Mouse (Mus musculus) forebrain, postnatal 0 days (tissue): ENCODE measurements at regions not wholly inside any gene's neighbourhood (a gene's known extent, or its start where the extent isn't known, plus 50 kb on each side); places are given as distances from the start of the nearest gene placed in this dataset.

Experiments used
- ATAC-seq: fragments of 200-750 bp; cut with Nextera tagmentation; 2 replicates; pipeline ENCODE4 v1.8.0; 2017; ENCODE audit warnings: mild to moderate bottlenecking, moderate library complexity
- DNase-seq: peaks from one replicate; pipeline ENCODE4 v3.0.0-alpha.2; 2015
- H3K27ac ChIP-seq: fragments of 300-500 bp; sonication (generic); 2 replicates; pipeline ENCODE4 v1.5.1; 2014; ENCODE audit warnings: low read depth, mild to moderate bottlenecking, antibody characterized with exemption, low read length, moderate library complexity, mixed read lengths
- H3K27me3 ChIP-seq: fragments of 300-500 bp; sonication (generic); 2 replicates; pipeline ENCODE4 v1.6.1; 2014; ENCODE audit warnings: mild to moderate bottlenecking, low read length, mixed read lengths; ENCODE audit not compliant: insufficient read depth
- H3K36me3 ChIP-seq: fragments of 300-500 bp; sonication (generic); 2 replicates; pipeline ENCODE4 v1.6.1; 2014; ENCODE audit warnings: mild to moderate bottlenecking, moderate library complexity; ENCODE audit not compliant: insufficient read depth
- H3K4me1 ChIP-seq: fragments of 300-500 bp; sonication (generic); 2 replicates; pipeline ENCODE4 v1.6.1; 2014; ENCODE audit warnings: antibody characterized with exemption; ENCODE audit not compliant: insufficient read depth
- H3K4me2 ChIP-seq: fragments of 300-500 bp; sonication (generic); 2 replicates; pipeline ENCODE4 v1.6.1; 2014; ENCODE audit warnings: low read depth, mild to moderate bottlenecking, moderate library complexity
- H3K4me3 ChIP-seq: fragments of 300-500 bp; sonication (generic); 2 replicates; pipeline ENCODE4 v1.5.1; 2014; ENCODE audit warnings: low read depth, low read length, mixed read lengths
- H3K9ac ChIP-seq: fragments of 300-500 bp; sonication (generic); 2 replicates; pipeline ENCODE4 v1.6.1; 2014; ENCODE audit warnings: mild to moderate bottlenecking
- H3K9me3 ChIP-seq: fragments of 300-500 bp; sonication (generic); 2 replicates; pipeline ENCODE4 v1.6.1; 2016; ENCODE audit warnings: low read length
- CTCF ChIP-seq: sonication (generic); IDR thresholded peaks from 2 replicates; pipeline ENCODE4 v1.5.1; 2016; ENCODE audit warnings: antibody characterized with exemption, control low read depth, low read depth
- WGBS: fragments of 180-500 bp; shearing (Covaris S2); extraction: QIAGEN DNeasy Blood & Tissue Kit; methylation state at CpG from one replicate; pipeline ENCODE4 v1.1.7; 2014; 5-methylcytosine and 5-hydroxymethylcytosine counted together

DNA sequence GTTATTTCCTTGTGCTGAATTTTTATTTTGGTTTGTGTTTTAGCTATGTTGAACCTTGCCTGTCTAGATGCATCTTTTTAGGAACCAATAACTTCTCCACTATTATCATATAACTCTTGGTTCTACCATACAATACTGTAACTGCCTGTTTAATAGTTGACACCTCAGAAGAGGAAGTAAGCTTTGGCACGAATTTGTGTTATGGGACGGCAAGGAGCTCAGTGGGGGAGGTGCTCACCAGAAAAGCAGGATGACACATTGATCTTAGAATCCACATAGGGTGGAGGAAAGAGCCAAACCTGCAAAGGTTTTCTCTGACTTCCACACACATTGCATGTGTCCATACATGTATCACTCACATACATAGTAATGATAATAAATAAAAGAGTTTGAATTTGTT, 498.9 kb downstream of the Plcl1 start:
- Histone ChIP-seq H3K27ac (no peak overlapping the region), H3K4me2 (no peak overlapping the region), H3K4me1 (no peaks in the 10 kb centered on the region), H3K27me3 (no peaks in the 10 kb centered on the region), H3K36me3 (no peaks in the 10 kb centered on the region), H3K9me3 (no peaks in the 10 kb centered on the region), H3K9ac (no peak overlapping the region), H3K4me3 (no peak overlapping the region)
- 84% methylated on average over 2 of the region's 2 CpGs for WGBS
- TF ChIP-seq CTCF: no peak
- DNase-seq (no peak), ATAC-seq (no peak)

DNA sequence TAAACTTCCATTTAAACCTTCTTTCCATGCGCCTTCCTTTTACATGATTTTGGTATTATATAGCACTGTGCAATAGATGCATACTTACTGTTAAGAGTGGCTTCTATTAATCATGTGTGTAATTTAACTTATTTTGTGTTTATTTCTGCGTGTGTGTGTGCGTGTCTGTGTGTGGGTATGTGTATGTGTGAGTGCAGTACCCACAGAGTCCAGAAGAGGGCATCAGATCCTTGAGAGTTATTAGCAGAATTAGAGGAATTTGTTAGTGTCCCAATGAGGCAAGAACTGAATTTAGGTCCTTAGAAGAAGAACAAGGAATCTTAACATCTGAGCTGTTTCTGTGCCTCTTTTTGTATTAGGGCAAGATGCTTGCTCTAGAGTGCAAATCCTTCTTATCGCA, 499.5 kb downstream of the Plcl1 start:
- no peak overlapping the region for H3K4me2 ChIP-seq
- no peak overlapping the region for H3K9ac ChIP-seq
- H3K9me3 ChIP-seq: no peaks in the 10 kb centered on the region
- ATAC-seq (no peak), DNase-seq (no peak)
- 98% methylated on average over 4 of the region's 4 CpGs for WGBS
- no peaks in the 10 kb centered on the region for H3K27me3 ChIP-seq
- H3K36me3 ChIP-seq: no peaks in the 10 kb centered on the region
- no peaks in the 10 kb centered on the region for H3K4me1 ChIP-seq
- H3K4me3 ChIP-seq: no peak overlapping the region
- H3K27ac ChIP-seq: no peak overlapping the region
- peak; percentile 39; the same call in 1 of the 2 replicates for TF ChIP-seq CTCF

DNA sequence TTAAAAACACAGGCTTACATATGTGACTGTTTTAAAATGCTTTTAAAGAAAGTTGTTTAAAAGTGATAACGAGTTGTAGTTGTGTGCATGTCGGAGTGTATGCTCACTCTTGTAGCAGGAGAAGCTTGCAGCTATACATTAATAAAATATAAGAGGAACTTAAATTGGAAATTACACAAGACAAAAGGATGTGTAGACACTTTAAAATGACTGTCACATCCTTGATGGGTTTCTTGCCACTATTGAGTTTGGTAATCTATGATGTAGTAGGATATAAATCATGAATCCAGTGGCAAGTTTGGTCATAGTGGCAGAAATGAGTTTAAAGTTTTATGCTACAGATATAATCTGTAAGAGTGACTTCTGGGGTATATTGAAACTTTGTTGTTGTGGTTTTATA, 504.3 kb downstream of the Plcl1 start:
- no peak for TF ChIP-seq CTCF
- WGBS: 75% methylated on average over 2 of the region's 2 CpGs
- Histone ChIP-seq H3K4me1 (0 out of 2 replicates have a peak, but pooled peaks cover 3% of the 10 kb centered on the region), H3K9me3 (no peaks in the 10 kb centered on the region), H3K36me3 (no peaks in the 10 kb centered on the region), H3K4me3 (no peak overlapping the region), H3K27me3 (no peaks in the 10 kb centered on the region), H3K27ac (no peak overlapping the region), H3K9ac (no peak overlapping the region), H3K4me2 (no peak overlapping the region)
- DNase-seq (no peak), ATAC-seq (no peak)

DNA sequence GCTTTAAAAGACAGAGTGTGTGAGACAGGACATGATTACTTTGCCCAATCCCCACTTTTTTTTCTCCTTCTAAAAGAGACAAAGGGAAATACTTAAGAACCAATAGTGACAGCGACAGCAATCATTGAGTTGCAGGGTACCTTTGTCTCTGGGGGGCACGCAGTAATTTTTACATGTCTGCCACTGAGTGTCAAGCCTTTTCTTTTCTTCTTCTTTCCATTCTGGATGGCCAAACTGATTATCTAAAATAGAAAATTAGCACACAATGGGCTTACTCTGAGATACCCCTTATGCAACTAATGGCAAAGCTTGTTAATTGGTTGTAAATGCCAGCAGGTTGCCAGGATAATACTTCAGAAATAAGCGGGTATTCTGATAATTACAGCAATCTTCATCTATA, 508.6 kb downstream of the Plcl1 start:
- no peaks in the 10 kb centered on the region for H3K27me3 ChIP-seq
- H3K9me3 ChIP-seq: no peaks in the 10 kb centered on the region
- H3K36me3 ChIP-seq: no peaks in the 10 kb centered on the region
- H3K4me1 ChIP-seq: 0 out of 2 replicates have a peak, but pooled peaks cover 3% of the 10 kb centered on the region
- H3K27ac ChIP-seq: no peak overlapping the region
- H3K4me2 ChIP-seq: no peak overlapping the region
- H3K4me3 ChIP-seq: no peak overlapping the region
- ATAC-seq (peak; percentile 34; the same call in 1 of the 2 replicates), DNase-seq (no peak)
- H3K9ac ChIP-seq: no peak overlapping the region
- WGBS: 12% methylated on average over 3 of the region's 3 CpGs
- TF ChIP-seq CTCF: no peak

DNA sequence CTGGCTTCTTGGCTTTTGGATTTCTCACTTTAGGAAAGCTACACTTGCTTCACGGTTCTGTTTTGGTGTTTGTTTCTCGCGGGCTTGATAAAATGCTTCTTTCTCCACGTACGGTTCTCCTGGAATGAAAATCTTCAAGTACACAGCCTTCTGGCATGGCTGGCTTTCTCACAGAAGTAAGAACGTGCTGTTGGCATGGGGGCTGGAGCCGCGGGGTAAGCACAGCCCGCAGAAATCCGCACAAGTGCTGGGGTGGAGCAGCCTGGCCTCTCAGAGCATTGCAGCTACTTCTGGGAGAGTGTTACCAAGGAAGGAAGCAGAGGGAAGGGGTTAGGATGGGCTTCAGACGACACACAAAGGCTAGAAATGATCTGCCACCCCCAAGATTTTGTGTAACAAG, 510.2 kb downstream of the Plcl1 start:
- Histone ChIP-seq H3K9ac (no peak overlapping the region), H3K4me2 (peak overlapping the region; percentile 20; the same call in 1 of the 2 replicates), H3K27ac (peak overlapping the region; percentile 47), H3K9me3 (no peaks in the 10 kb centered on the region), H3K27me3 (no peaks in the 10 kb centered on the region), H3K4me1 (0 out of 2 replicates have a peak, but pooled peaks cover 3% of the 10 kb centered on the region), H3K4me3 (no peak overlapping the region), H3K36me3 (no peaks in the 10 kb centered on the region)
- no peak for TF ChIP-seq CTCF
- peak; percentile 61 for DNase-seq
- ATAC-seq: peak; percentile 84
- 35% methylated on average over 11 of the region's 11 CpGs for WGBS

DNA sequence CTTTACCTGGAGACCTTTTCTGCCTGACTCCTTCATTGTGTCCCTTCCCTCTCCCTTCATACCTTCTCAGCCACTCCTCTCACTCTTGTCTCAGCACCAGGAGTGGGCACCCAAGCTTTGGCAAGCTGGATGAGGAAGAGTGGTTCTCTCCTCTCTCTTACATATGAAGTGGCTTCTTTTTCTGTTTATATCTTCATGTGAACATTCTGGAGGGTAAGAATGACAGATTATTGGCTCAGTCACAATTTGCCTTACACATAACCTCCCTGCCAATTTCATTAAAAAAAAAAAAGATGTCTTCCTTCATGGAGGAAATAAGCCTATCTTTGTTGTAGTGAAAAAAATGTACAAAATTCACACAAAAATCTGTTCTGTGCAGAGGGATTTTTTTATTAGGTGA, 513.8 kb downstream of the Plcl1 start:
- Histone ChIP-seq H3K36me3 (no peaks in the 10 kb centered on the region), H3K27ac (peak overlapping the region; percentile 46; the same call in 1 of the 2 replicates), H3K9ac (no peak overlapping the region), H3K9me3 (no peaks in the 10 kb centered on the region), H3K4me3 (no peak overlapping the region), H3K27me3 (no peaks in the 10 kb centered on the region), H3K4me2 (no peak overlapping the region), H3K4me1 (0 out of 2 replicates have a peak, but pooled peaks cover under 1% of the 10 kb centered on the region)
- no peak for DNase-seq
- TF ChIP-seq CTCF: no peak
- ATAC-seq: peak; percentile 21; the same call in 1 of the 2 replicates

DNA sequence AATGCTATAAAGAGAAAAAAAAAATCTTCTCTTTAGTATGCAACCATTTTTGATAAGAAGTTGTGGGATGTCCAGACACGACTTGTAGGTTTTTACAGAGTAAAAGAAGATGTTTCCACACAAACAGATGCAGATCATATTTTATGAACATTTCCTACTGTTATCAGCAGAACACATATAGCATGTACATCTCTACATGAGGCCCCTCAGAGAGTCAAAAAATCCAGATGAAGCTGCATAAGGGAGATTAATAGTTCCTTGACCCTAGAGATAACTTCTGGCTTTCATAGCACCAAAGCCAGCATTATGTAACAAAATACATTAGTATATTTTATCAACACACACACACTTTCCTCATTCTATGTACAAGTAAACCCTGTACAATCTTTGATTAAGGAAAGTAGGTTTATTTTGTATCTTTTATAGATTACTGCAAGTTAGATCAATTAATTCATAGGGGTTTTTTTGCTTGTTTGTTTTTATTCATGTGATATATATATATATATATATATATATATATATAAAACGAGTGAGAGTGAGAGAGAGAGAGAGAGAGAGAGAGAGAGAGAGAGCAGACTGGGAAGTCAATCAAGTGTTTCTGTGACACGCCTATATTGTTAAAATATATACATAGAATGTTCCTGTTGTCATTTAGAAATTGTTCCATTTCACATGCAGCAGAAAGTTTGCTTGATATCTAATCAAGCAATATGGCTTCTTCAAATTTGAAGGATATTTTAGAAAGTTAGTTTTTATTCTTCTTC, 541.2 kb downstream of the Plcl1 start:
- no peak for DNase-seq
- Histone ChIP-seq H3K4me2 (no peak overlapping the region), H3K27me3 (no peaks in the 10 kb centered on the region), H3K4me3 (no peak overlapping the region), H3K27ac (no peak overlapping the region), H3K4me1 (no peaks in the 10 kb centered on the region), H3K9ac (no peak overlapping the region), H3K9me3 (no peaks in the 10 kb centered on the region), H3K36me3 (no peaks in the 10 kb centered on the region)
- 79% methylated on average over 3 of the region's 3 CpGs for WGBS
- TF ChIP-seq CTCF: no peak
- ATAC-seq: no peak
